Mouse (Mus musculus): ENCODE measurements at regions not wholly inside any gene's neighbourhood (a gene's known extent, or its start where the extent isn't known, plus 50 kb on each side); places are given as distances from the start of the nearest gene placed in this dataset.

GRCm38 (mm10) chr3:149163591-149163990, 173.2 kb upstream of the Adgrl2 start:
- Histone ChIP-seq H3K4me2 (replicated peaks) (no peak overlapping the region), H3K9ac (no peak overlapping the region), H3K36me3 (no peaks in the 10 kb centered on the region), H3K4me3 (replicated peaks) (no peak overlapping the region), H3K27me3 (no peaks in the 10 kb centered on the region), H3K4me1 (no peaks in the 10 kb centered on the region; the same call in 1 of the 2 replicates), H3K27ac (replicated peaks) (no peak overlapping the region), H3K9me3 (replicated peaks) (no peaks in the 10 kb centered on the region)
- 76% methylated on average over 6 of the region's 6 CpGs for WGBS
- no peak for ATAC-seq (ENCODE audit: insufficient number of reproducible peaks, low FRiP score, low TSS enrichment, low read depth)

GRCm38 (mm10) chr3:149160833-149161232, 170.5 kb upstream of the Adgrl2 start:
- Histone ChIP-seq H3K4me1 (no peaks in the 10 kb centered on the region; the same call in 1 of the 2 replicates), H3K9me3 (replicated peaks) (no peaks in the 10 kb centered on the region), H3K27me3 (no peaks in the 10 kb centered on the region), H3K4me2 (replicated peaks) (no peak overlapping the region), H3K36me3 (no peaks in the 10 kb centered on the region), H3K27ac (replicated peaks) (no peak overlapping the region), H3K9ac (no peak overlapping the region), H3K4me3 (replicated peaks) (no peak overlapping the region)
- ATAC-seq (ENCODE audit: insufficient number of reproducible peaks, low FRiP score, low TSS enrichment, low read depth), result no peak
- WGBS, result 62% methylated on average over 11 of the region's 11 CpGs

- H3K4me1 ChIP-seq, result no peaks in the 10 kb centered on the region; the same call in 1 of the 2 replicates
- H3K4me2 ChIP-seq (replicated peaks), result no peak overlapping the region
- no peaks in the 10 kb centered on the region for H3K27me3 ChIP-seq
- H3K36me3 ChIP-seq, result no peaks in the 10 kb centered on the region
- ATAC-seq (ENCODE audit: insufficient number of reproducible peaks, low FRiP score, low TSS enrichment, low read depth), result no peak
- no peak overlapping the region for H3K4me3 ChIP-seq (replicated peaks)
- H3K27ac ChIP-seq (replicated peaks), result no peak overlapping the region
- 74% methylated on average over 8 of the region's 8 CpGs for WGBS
- no peaks in the 10 kb centered on the region for H3K9me3 ChIP-seq (replicated peaks)
- H3K9ac ChIP-seq, result no peak overlapping the region
Observed at GRCm38 (mm10) chr3:149157381-149157780, 167.0 kb upstream of the Adgrl2 start.

DNA sequence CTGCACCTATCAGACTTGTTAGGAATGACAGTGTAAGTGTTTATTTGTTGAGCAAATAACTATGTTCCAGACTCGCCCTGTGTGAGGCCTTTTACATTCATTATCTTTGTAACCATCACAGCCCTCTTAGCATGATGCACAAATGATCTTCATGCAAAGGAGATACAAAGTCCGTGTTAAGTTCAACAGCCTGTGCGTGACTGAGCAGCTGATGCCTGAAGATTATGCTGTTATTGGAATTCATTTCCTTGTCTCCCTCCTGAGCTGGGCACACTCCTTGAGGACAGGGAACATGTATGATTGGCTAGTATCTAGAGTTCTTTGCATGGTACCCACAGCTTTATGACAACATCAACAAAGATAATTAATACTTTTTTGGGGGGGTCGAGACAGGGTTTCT, 162.0 kb upstream of the Adgrl2 start:
- H3K9me3 ChIP-seq (replicated peaks), result no peaks in the 10 kb centered on the region
- H3K4me2 ChIP-seq (replicated peaks), result no peak overlapping the region
- no peaks in the 10 kb centered on the region for H3K27me3 ChIP-seq
- 75% methylated on average over 4 of the region's 4 CpGs for WGBS
- no peaks in the 10 kb centered on the region for H3K4me1 ChIP-seq
- no peak for ATAC-seq (ENCODE audit: insufficient number of reproducible peaks, low FRiP score, low TSS enrichment, low read depth)
- H3K36me3 ChIP-seq, result no peaks in the 10 kb centered on the region
- H3K4me3 ChIP-seq (replicated peaks), result no peak overlapping the region
- no peak overlapping the region for H3K27ac ChIP-seq (replicated peaks)
- H3K9ac ChIP-seq, result no peak overlapping the region

DNA sequence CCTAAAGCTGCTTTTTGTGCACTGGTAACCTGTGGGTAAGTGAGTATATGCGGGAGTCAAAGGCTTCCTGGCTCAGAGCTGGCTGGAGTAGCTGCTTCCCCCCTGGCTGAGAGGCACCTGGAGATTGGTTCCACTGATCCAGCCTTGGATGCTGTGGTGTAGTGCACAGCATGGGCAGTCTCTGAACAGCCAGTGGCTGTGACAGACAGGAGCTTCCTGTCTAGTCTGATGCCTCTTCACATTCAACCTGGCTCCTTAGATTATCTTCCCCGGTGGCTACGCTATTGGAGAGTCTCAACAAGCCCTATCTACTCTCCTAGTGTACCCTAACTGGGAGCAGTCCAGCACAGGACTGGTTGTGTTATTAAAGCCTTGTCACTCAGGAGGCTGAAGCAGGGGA, 160.4 kb upstream of the Adgrl2 start:
- no peak overlapping the region for H3K27ac ChIP-seq (replicated peaks)
- no peaks in the 10 kb centered on the region for H3K9me3 ChIP-seq (replicated peaks)
- no peak for ATAC-seq (ENCODE audit: insufficient number of reproducible peaks, low FRiP score, low TSS enrichment, low read depth)
- no peaks in the 10 kb centered on the region for H3K4me1 ChIP-seq
- no peak overlapping the region for H3K4me2 ChIP-seq (replicated peaks)
- WGBS, result 76% methylated on average over 3 of the region's 3 CpGs
- H3K36me3 ChIP-seq, result no peaks in the 10 kb centered on the region
- H3K4me3 ChIP-seq (replicated peaks), result no peak overlapping the region
- H3K9ac ChIP-seq, result no peak overlapping the region
- H3K27me3 ChIP-seq, result no peaks in the 10 kb centered on the region

GRCm38 (mm10) chr3:149148608-149149007, 158.3 kb upstream of the Adgrl2 start:
- H3K9ac ChIP-seq, result no peak overlapping the region
- ATAC-seq (ENCODE audit: insufficient number of reproducible peaks, low FRiP score, low TSS enrichment, low read depth), result no peak
- 39% methylated on average over 8 of the region's 8 CpGs for WGBS

GRCm38 (mm10) chr3:149147916-149148315, 157.6 kb upstream of the Adgrl2 start:
- Histone ChIP-seq H3K9ac (no peak overlapping the region), H3K4me2 (replicated peaks) (no peak overlapping the region), H3K27ac (replicated peaks) (no peak overlapping the region), H3K36me3 (no peaks in the 10 kb centered on the region), H3K27me3 (no peaks in the 10 kb centered on the region), H3K4me1 (no peaks in the 10 kb centered on the region), H3K4me3 (replicated peaks) (no peak overlapping the region), H3K9me3 (replicated peaks) (no peaks in the 10 kb centered on the region)
- 93% methylated on average over 6 of the region's 6 CpGs for WGBS
- no peak for ATAC-seq (ENCODE audit: insufficient number of reproducible peaks, low FRiP score, low TSS enrichment, low read depth)

More at GRCm38 (mm10) chr3:149148608-149149007, 158.3 kb upstream of the Adgrl2 start:
- no peak overlapping the region for H3K27ac ChIP-seq (replicated peaks)
- no peak overlapping the region for H3K4me3 ChIP-seq (replicated peaks)
- H3K36me3 ChIP-seq, result no peaks in the 10 kb centered on the region
- H3K27me3 ChIP-seq, result no peaks in the 10 kb centered on the region
- no peaks in the 10 kb centered on the region for H3K4me1 ChIP-seq
- no peaks in the 10 kb centered on the region for H3K9me3 ChIP-seq (replicated peaks)
- H3K4me2 ChIP-seq (replicated peaks), result no peak overlapping the region

GRCm38 (mm10) chr3:149146673-149147072, 156.3 kb upstream of the Adgrl2 start:
- Histone ChIP-seq H3K9ac (no peak overlapping the region), H3K27me3 (no peaks in the 10 kb centered on the region), H3K4me3 (replicated peaks) (no peak overlapping the region), H3K4me2 (replicated peaks) (no peak overlapping the region), H3K9me3 (replicated peaks) (no peaks in the 10 kb centered on the region), H3K27ac (replicated peaks) (no peak overlapping the region), H3K4me1 (no peaks in the 10 kb centered on the region), H3K36me3 (no peaks in the 10 kb centered on the region)
- ATAC-seq (ENCODE audit: insufficient number of reproducible peaks, low FRiP score, low TSS enrichment, low read depth), result no peak
- WGBS, result 60% methylated on average over 9 of the region's 9 CpGs

DNA sequence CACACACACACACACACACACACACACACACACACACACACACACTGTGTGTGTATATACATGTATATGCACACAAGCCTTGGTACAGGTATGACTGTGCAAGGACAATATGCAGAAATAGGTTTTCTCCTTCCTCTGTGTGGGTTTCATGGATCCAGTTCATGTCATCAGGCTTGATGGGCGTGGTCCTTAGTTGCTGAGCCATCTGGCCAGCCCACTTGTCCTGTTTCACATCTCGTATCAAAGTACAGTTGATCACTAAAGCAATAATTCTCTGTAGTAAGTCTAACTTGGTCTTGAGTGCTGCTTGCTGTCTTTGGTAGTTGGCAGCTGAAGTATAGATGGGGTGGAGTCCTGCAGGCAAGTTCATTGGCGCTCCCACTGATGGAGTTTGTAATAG, 150.1 kb upstream of the Adgrl2 start:
- Histone ChIP-seq H3K4me2 (replicated peaks) (no peak overlapping the region), H3K27ac (replicated peaks) (no peak overlapping the region), H3K4me1 (no peaks in the 10 kb centered on the region), H3K4me3 (replicated peaks) (no peak overlapping the region), H3K9ac (no peak overlapping the region), H3K9me3 (replicated peaks) (no peaks in the 10 kb centered on the region), H3K27me3 (no peaks in the 10 kb centered on the region), H3K36me3 (no peaks in the 10 kb centered on the region)
- no peak for ATAC-seq (ENCODE audit: insufficient number of reproducible peaks, low FRiP score, low TSS enrichment, low read depth)
- WGBS, result 81% methylated on average over 3 of the region's 3 CpGs

- 69% methylated on average over 9 of the region's 9 CpGs for WGBS
- ATAC-seq (ENCODE audit: insufficient number of reproducible peaks, low FRiP score, low TSS enrichment, low read depth), result no peak
Observed at GRCm38 (mm10) chr3:149134028-149134938, 143.9 kb upstream of the Adgrl2 start.

GRCm38 (mm10) chr3:149118806-149119205, 128.5 kb upstream of the Adgrl2 start:
- Histone ChIP-seq H3K9me3 (replicated peaks) (no peaks in the 10 kb centered on the region), H3K27ac (replicated peaks) (no peak overlapping the region), H3K27me3 (no peaks in the 10 kb centered on the region), H3K4me1 (peaks cover 18% of the 10 kb centered on the region), H3K36me3 (no peaks in the 10 kb centered on the region), H3K4me2 (replicated peaks) (no peak overlapping the region), H3K4me3 (replicated peaks) (no peak overlapping the region), H3K9ac (no peak overlapping the region)
- WGBS, result 72% methylated on average over 5 of the region's 5 CpGs
- no peak for ATAC-seq (ENCODE audit: insufficient number of reproducible peaks, low FRiP score, low TSS enrichment, low read depth)

More at GRCm38 (mm10) chr3:149134028-149134938, 143.9 kb upstream of the Adgrl2 start:
- H3K4me3 ChIP-seq (replicated peaks), result no peak overlapping the region
- H3K4me2 ChIP-seq (replicated peaks), result no peak overlapping the region
- H3K27me3 ChIP-seq, result no peaks in the 10 kb centered on the region
- H3K27ac ChIP-seq (replicated peaks), result no peak overlapping the region
- no peaks in the 10 kb centered on the region for H3K9me3 ChIP-seq (replicated peaks)
- H3K36me3 ChIP-seq, result no peaks in the 10 kb centered on the region
- no peak overlapping the region for H3K9ac ChIP-seq
- H3K4me1 ChIP-seq, result no peaks in the 10 kb centered on the region

- no peak for ATAC-seq (ENCODE audit: insufficient number of reproducible peaks, low FRiP score, low TSS enrichment, low read depth)
- 80% methylated on average over 4 of the region's 4 CpGs for WGBS
- H3K4me1 ChIP-seq, result peaks cover 18% of the 10 kb centered on the region
- no peak overlapping the region for H3K4me3 ChIP-seq (replicated peaks)
- H3K27me3 ChIP-seq, result no peaks in the 10 kb centered on the region
- H3K9me3 ChIP-seq (replicated peaks), result no peaks in the 10 kb centered on the region
- H3K9ac ChIP-seq, result no peak overlapping the region
- no peak overlapping the region for H3K4me2 ChIP-seq (replicated peaks)
- H3K36me3 ChIP-seq, result no peaks in the 10 kb centered on the region
- H3K27ac ChIP-seq (replicated peaks), result no peak overlapping the region
Observed at GRCm38 (mm10) chr3:149117684-149118056, 127.3 kb upstream of the Adgrl2 start.

All from embryonic facial prominence, embryonic 15.5 days (tissue).